Mouse (Mus musculus) hindbrain, embryonic 10.5 days (tissue): Measurements from ENCODE around the gene Mtif3. TPM values are rescaled to one million over a fixed set of nuclear protein-coding genes. Genes with fewer than 3 reads are reported as not detected.
A peak's percentile ranks its signal among the peaks of the same experiment; 100 is the strongest.

Experiments
- DNase-seq: peaks from one replicate; pipeline ENCODE4 v3.0.0-alpha.2; 2017; ENCODE audit warnings: low spot score
- H3K27ac ChIP-seq: fragments of 300-500 bp; sonication (generic); 2 replicates; pipeline ENCODE4 v1.5.1; 2016; ENCODE audit warnings: mild to moderate bottlenecking, moderate library complexity
- H3K27me3 ChIP-seq: fragments of 300-500 bp; sonication (generic); 2 replicates; pipeline ENCODE4 v1.6.1; 2016; ENCODE audit warnings: mild to moderate bottlenecking; ENCODE audit not compliant: poor library complexity, insufficient read depth, severe bottlenecking
- H3K36me3 ChIP-seq: fragments of 300-500 bp; sonication (generic); 2 replicates; pipeline ENCODE4 v1.6.1; 2016; ENCODE audit warnings: mild to moderate bottlenecking, moderate library complexity
- H3K4me1 ChIP-seq: fragments of 300-500 bp; sonication (generic); replicated peaks from 2 replicates; pipeline ENCODE4 v1.6.1; 2016; ENCODE audit warnings: mild to moderate bottlenecking
- H3K4me3 ChIP-seq: fragments of 300-500 bp; sonication (generic); 2 replicates; pipeline ENCODE4 v1.5.1; 2016; ENCODE audit warnings: mild to moderate bottlenecking, moderate library complexity
- H3K9me3 ChIP-seq: fragments of 300-500 bp; sonication (generic); 2 replicates; pipeline ENCODE4 v1.6.1; 2016; ENCODE audit warnings: mild to moderate bottlenecking, moderate library complexity
- WGBS: fragments of 180-500 bp; shearing (Covaris S2); methylation state at CpG from one replicate; pipeline ENCODE4 v1.1.7; 2016; 5-methylcytosine and 5-hydroxymethylcytosine counted together
- polyA plus RNA-seq: library from polyadenylated mRNA; unstranded; fragments of >200 nt; fragmentation: Nextera tagmentation; extraction: Ambion mirVana; gene quantifications from 2 replicates; pipeline ENCODE4 v1.2.1, GENCODE M21; 2016

Gene Mtif3
- polyA plus RNA-seq, 1 experiment from 2014 or later, result 23.9 TPM

DNA sequence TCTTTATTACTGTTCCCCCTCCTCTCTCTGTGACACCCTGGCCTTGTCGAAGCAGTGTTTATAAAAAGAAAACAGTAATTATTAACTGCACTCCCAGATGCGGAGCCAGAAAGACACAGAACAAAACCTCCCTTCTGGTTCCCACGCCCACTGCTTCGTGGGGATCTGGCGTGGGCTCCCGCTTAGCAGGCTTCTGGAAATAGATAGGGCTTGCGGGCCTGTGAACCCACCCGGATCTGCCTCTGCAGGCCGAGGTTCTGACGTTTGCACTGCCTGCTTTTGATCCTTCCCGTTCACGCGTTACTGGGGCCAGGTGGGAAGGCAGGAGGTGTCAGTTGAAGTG lies 11.2 kb upstream of the Mtif3 start:
- Histone ChIP-seq H3K4me1 (no peaks in the 10 kb centered on the region), H3K27me3 (peaks cover 4% of the 10 kb centered on the region; the same call in 1 of the 2 replicates), H3K9me3 (no peaks in the 10 kb centered on the region), H3K27ac (no peak overlapping the region), H3K4me3 (no peak overlapping the region), H3K36me3 (no peaks in the 10 kb centered on the region)
- no peak for DNase-seq
- 77% methylated on average over 13 of the region's 13 CpGs for WGBS

DNA sequence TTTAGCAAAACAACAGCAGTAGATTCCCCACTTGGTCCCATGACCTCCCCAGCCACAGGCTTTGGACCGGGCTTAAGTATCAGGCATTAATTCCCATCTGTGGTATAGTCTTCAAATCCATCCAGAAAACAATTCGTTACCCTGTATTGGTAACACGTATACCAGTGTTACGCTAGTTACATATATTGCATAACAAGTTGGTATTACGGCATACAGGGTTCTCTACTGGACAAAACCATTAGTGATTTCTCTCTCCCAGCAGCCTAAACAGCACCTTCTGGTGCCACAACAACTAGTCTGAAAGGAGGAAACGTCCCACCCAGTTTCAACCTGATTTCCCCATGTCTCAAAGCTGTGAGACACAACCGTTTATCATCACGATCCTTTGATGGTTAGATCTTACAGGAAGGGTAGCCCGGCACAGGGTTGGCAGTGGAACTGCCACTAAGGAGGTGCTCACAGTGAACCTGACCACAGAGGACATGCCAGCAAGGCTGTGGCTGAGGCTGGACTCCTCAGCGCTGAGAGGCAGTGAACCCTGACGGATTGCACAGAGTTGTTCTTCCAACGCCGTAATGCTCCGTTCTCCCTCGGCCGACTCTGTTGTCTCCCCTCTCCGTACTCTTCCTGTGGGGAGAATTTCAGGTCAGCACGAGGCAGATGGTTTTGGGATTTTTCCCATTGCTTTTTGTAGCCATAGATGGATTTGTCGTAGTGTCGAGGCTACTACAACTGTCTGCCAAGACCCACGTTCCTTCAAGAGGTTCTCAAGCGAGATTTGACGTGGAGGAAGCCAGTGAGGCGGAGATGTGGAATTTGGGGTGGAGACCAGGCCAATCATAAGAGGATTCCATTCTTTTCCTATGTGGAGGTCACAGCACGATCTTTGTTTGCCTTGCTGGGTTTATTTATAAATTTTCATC lies 10.5 kb upstream of the Mtif3 start:
- H3K9me3 ChIP-seq, result no peaks in the 10 kb centered on the region
- peaks cover 4% of the 10 kb centered on the region; the same call in 1 of the 2 replicates for H3K27me3 ChIP-seq
- 84% methylated on average over 25 of the region's 25 CpGs for WGBS
- H3K36me3 ChIP-seq, result no peaks in the 10 kb centered on the region
- no peak overlapping the region for H3K4me3 ChIP-seq
- H3K4me1 ChIP-seq, result peaks cover 6% of the 10 kb centered on the region
- H3K27ac ChIP-seq, result no peak overlapping the region
- no peak for DNase-seq

DNA sequence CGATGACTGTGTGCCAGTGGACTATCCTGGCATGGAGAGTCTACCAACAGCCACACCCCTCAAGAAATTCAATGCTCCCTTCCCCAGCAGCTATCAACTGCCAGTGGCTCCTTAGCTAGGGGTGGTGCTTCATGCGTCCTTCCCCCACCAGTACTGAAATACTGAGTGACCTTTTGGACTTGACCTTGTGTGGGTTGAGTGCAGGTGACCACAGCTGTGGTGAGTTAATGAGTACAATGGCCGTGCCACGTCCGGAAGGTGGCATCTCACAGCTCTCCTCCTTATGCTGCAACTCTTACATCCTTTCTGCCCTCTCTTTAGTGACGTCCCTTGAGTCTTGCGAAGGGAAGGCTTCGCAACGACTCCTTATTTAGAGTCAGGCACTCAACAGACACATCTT lies 9.8 kb upstream of the Mtif3 start:
- DNase-seq, result no peak
- 90% methylated on average over 9 of the region's 9 CpGs for WGBS
- Histone ChIP-seq H3K9me3 (no peaks in the 10 kb centered on the region), H3K4me3 (no peak overlapping the region), H3K27ac (no peak overlapping the region), H3K4me1 (peaks cover 12% of the 10 kb centered on the region), H3K27me3 (peaks cover 4% of the 10 kb centered on the region; the same call in 1 of the 2 replicates), H3K36me3 (no peaks in the 10 kb centered on the region)

GRCm38 (mm10) chr5:146971776-146972561 lies 8.4 kb upstream of the Mtif3 start:
- Histone ChIP-seq H3K4me1 (peaks cover 12% of the 10 kb centered on the region), H3K4me3 (no peak overlapping the region), H3K36me3 (no peaks in the 10 kb centered on the region), H3K27me3 (peaks cover 4% of the 10 kb centered on the region; the same call in 1 of the 2 replicates), H3K27ac (no peak overlapping the region), H3K9me3 (no peaks in the 10 kb centered on the region)
- 74% methylated on average over 10 of the region's 10 CpGs for WGBS
- DNase-seq, result no peak

- DNase-seq, result no peak
- H3K4me1 ChIP-seq, result peaks cover 14% of the 10 kb centered on the region
- H3K4me3 ChIP-seq, result peak overlapping the region; percentile 7; the same call in 1 of the 2 replicates
Measured at GRCm38 (mm10) chr5:146968695-146969393, 5.2 kb upstream of the Mtif3 start.

DNA sequence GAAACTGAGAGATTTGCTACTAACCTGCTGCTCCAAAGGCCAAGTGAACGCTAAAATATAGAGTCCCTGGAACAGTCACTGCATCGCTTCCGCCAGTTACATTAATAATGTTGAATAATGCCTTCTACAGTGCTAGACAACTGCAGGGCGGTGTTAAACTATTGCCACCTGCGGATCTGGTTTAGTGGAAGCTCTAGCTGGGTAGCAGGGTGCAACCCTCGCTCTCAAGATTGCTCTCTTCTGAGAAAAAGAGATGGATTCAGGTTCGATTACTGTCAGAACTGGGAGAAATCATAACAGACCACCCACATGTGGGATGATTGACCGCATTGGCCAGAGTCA lies 308 bp upstream of the Mtif3 start:
- WGBS, result 55% methylated on average over 8 of the region's 8 CpGs
- Histone ChIP-seq H3K27me3 (peaks cover 11% of the 10 kb centered on the region; the same call in 1 of the 2 replicates), H3K9me3 (no peaks in the 10 kb centered on the region), H3K4me1 (peaks cover 15% of the 10 kb centered on the region), H3K36me3 (peaks cover 9% of the 10 kb centered on the region), H3K4me3 (peak overlapping the region; percentile 90), H3K27ac (peak overlapping the region; percentile 89)
- DNase-seq, result no peak

More at GRCm38 (mm10) chr5:146968695-146969393, 5.2 kb upstream of the Mtif3 start:
- Histone ChIP-seq H3K36me3 (no peaks in the 10 kb centered on the region), H3K9me3 (no peaks in the 10 kb centered on the region), H3K27ac (peak overlapping the region; percentile 46; the same call in 1 of the 2 replicates), H3K27me3 (peaks cover 15% of the 10 kb centered on the region)
- 49% methylated on average over 13 of the region's 13 CpGs for WGBS

GRCm38 (mm10) chr5:146956678-146957077 lies 6.9 kb downstream of the Mtif3 start:
- Histone ChIP-seq H3K27ac (no peak overlapping the region), H3K27me3 (no peaks in the 10 kb centered on the region), H3K9me3 (no peaks in the 10 kb centered on the region), H3K4me3 (no peak overlapping the region), H3K4me1 (no peaks in the 10 kb centered on the region), H3K36me3 (peaks cover 81% of the 10 kb centered on the region)
- 94% methylated on average over 18 of the region's 18 CpGs for WGBS
- no peak for DNase-seq

GRCm38 (mm10) chr5:146955651-146956050 lies 7.9 kb downstream of the Mtif3 start:
- WGBS, result 80% methylated on average over 5 of the region's 5 CpGs

GRCm38 (mm10) chr5:146954576-146954975 lies 9.0 kb downstream of the Mtif3 start:
- H3K36me3 ChIP-seq, result peaks cover 95% of the 10 kb centered on the region
- H3K27ac ChIP-seq, result no peak overlapping the region
- no peaks in the 10 kb centered on the region for H3K9me3 ChIP-seq
- no peak for DNase-seq
- no peaks in the 10 kb centered on the region for H3K27me3 ChIP-seq
- no peak overlapping the region for H3K4me3 ChIP-seq
- peaks cover 9% of the 10 kb centered on the region for H3K4me1 ChIP-seq
- WGBS, result 88% methylated on average over 7 of the region's 7 CpGs

More at GRCm38 (mm10) chr5:146955651-146956050, 7.9 kb downstream of the Mtif3 start:
- DNase-seq, result no peak
- no peaks in the 10 kb centered on the region for H3K4me1 ChIP-seq
- H3K4me3 ChIP-seq, result no peak overlapping the region
- no peaks in the 10 kb centered on the region for H3K9me3 ChIP-seq
- no peaks in the 10 kb centered on the region for H3K27me3 ChIP-seq
- H3K27ac ChIP-seq, result no peak overlapping the region
- peaks cover 92% of the 10 kb centered on the region for H3K36me3 ChIP-seq

DNA sequence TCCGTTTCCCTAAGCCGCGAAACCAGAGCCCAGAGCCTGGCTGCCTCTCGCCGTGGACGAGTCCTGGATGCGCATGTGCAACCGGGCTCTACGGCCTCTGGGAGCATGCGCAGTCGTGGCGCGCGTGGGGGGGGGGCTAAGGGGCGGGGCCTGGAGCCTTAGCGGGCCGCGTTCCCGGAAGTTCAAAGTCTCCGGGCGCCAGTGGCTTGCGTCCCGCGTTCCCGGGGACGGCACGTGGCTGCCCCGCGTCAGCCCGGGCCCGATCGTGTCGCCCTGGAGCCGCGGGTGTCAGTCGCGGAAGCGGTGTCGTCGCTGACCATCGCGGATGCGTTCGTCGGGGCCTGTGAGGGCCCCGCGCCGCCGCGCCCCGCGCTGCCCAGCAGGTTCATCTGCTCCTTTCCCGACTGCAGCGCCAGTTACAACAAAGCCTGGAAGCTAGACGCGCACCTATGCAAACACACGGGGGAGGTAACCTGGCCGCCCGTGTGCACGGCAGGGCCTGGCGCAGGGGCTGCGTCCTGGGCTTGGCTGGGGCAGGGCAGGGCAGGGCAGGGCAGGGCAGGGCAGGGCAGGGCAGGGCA lies 15.0 kb downstream of the Mtif3 start, which contains the start of gene Gtf3a:
TSS of gene Gtf3a (plus strand) at position 150 of the 581 bp plus-strand sequence.
- peak; percentile 95 for DNase-seq
- Histone ChIP-seq H3K4me1 (peaks cover 24% of the 10 kb centered on the region), H3K9me3 (peaks cover 3% of the 10 kb centered on the region; the same call in 1 of the 2 replicates), H3K27me3 (no peaks in the 10 kb centered on the region), H3K4me3 (peak within 1 kb of the TSS; percentile 85), H3K27ac (peak within 1 kb of the TSS; percentile 94), H3K36me3 (peaks cover 36% of the 10 kb centered on the region)
- under 1% methylated on average over 62 of the region's 62 CpGs for WGBS

GRCm38 (mm10) chr5:146948041-146948507 lies 15.5 kb downstream of the Mtif3 start:
- 31% methylated on average over 10 of the region's 10 CpGs for WGBS

DNA sequence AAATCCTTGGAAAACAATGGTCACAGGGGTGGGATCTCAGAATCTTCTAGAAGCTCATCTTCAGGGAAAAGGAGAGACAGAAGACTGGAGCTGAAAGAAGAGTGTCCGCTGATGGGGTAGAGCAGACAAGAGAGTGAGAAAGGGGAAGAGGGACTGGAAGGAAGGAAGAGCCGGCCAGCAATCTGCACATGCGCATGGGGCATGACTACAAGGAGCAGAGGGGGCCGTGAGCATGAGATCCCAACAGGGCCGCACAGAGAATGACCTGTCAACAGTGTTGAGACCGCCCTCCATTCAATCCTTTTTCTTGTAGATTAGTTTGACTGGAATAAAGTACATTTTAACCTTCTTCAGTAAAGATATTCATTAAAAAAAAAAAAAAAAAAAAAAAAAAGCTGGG lies 16.1 kb downstream of the Mtif3 start:
- Histone ChIP-seq H3K4me1 (peaks cover 25% of the 10 kb centered on the region), H3K4me3 (no peak overlapping the region), H3K36me3 (peaks cover 25% of the 10 kb centered on the region), H3K27ac (no peak overlapping the region), H3K27me3 (no peaks in the 10 kb centered on the region), H3K9me3 (peaks cover 3% of the 10 kb centered on the region; the same call in 1 of the 2 replicates)
- 93% methylated on average over 6 of the region's 6 CpGs for WGBS
- no peak for DNase-seq

More at GRCm38 (mm10) chr5:146948041-146948507, 15.5 kb downstream of the Mtif3 start:
- Histone ChIP-seq H3K4me3 (peak overlapping the region; percentile 85), H3K9me3 (peaks cover 3% of the 10 kb centered on the region; the same call in 1 of the 2 replicates), H3K36me3 (peaks cover 30% of the 10 kb centered on the region), H3K27ac (peak overlapping the region; percentile 94), H3K4me1 (peaks cover 24% of the 10 kb centered on the region), H3K27me3 (no peaks in the 10 kb centered on the region)
- DNase-seq, result no peak
